Mouse (Mus musculus) spleen, postnatal 10 days (tissue): ENCODE measurements around the gene Rps12.
"Not testable (repeated sequence)": the region's sequence is repeated elsewhere in the genome, so short reads cannot be mapped to it uniquely, and the experiment has no call there.

Experiments
- DNase-seq, 2 experiments: peaks; one replicate each; pipeline ENCODE4 v3.0.0; 2021 to 2022; ENCODE audit warnings: low spot score in 2 of 2

Gene Rps12

DNA sequence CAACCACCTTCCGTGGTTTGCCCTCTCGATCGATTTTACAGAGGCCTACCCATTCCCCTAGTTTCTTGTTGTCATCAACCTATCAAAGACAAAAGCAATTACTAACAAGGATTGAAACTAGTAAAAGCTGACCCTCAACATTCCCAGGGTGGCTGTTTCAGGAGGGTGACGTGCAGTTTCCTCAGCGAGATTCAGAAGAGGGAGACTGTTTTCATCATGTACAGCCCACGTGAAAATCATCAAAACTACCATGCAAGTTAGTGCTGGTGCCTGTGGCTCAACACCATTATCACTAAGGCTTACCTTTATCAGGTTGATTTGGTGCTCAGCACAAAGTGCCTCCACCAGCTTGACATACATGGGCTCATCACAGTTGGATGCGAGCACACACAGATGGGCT is 1.5 kb downstream of the Rps12 start:
- DNase-seq: not testable (repeated sequence)

DNA sequence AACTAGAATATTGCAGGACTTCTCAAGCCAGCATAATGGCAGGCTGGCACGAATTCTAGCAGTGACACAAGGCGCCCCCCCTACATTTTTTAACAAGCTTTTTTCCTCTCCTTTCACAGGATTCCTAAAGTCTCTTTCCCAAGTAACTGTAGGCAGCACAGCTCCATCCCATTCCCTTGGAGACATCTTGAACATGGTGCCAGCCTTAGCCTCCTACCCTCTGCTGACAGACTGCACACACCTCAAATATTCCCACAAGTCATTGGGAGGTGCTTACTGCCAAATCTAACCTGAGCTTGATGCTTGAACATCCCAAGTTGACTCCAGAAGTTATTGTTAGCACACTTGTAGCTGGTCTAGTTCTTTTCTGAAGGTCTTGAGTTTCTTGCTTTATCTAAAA is 3.0 kb downstream of the Rps12 start:
- DNase-seq: no peak

DNA sequence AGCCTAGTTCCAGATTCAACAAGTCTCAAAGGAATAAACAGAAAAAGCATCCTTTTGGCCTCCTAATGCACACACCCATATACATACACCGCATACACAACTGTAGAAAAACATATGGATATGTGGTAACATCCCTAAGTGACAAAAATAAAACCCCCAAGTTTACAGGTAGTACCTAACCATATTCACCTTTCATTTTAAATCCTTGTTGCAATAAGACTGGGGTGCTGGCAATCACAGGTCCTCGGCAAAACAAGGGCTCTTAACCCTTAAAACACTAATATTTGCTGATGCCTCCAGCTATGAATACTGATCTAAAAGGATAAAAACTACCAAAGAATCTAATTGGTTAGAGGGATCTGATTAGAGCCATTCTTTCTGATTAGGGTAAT is 3.6 kb downstream of the Rps12 start:
- no peak for DNase-seq

DNA sequence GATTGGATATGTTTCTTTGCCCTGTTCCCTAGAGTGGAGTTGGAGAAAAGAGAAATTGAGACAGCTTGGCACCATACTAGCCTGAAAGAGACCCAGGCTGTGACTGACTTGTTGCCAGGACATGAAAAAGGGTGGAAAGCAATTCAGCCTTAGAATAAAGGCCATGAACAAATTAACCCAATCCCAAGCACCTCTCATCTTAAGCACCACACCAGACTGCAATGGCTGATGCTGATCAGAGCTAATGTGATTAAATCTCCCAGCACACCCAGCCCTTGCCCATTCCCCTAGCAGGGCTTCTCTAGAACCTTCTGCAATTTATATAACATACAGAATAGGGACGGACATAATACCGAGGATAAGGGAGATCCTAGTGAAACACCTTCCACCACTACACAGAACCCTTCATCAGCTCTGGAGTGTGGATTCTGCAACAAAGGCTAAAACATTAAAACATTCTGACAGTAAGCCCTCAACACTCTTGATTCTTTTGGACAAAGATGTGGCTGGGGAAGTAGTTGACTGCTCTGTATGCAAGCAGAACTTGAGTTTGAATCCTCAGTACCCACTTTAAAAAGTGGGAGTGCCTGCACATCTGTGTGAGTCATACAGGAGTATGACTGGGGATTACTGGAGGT is 4.1 kb downstream of the Rps12 start:
- DNase-seq: no peak

DNA sequence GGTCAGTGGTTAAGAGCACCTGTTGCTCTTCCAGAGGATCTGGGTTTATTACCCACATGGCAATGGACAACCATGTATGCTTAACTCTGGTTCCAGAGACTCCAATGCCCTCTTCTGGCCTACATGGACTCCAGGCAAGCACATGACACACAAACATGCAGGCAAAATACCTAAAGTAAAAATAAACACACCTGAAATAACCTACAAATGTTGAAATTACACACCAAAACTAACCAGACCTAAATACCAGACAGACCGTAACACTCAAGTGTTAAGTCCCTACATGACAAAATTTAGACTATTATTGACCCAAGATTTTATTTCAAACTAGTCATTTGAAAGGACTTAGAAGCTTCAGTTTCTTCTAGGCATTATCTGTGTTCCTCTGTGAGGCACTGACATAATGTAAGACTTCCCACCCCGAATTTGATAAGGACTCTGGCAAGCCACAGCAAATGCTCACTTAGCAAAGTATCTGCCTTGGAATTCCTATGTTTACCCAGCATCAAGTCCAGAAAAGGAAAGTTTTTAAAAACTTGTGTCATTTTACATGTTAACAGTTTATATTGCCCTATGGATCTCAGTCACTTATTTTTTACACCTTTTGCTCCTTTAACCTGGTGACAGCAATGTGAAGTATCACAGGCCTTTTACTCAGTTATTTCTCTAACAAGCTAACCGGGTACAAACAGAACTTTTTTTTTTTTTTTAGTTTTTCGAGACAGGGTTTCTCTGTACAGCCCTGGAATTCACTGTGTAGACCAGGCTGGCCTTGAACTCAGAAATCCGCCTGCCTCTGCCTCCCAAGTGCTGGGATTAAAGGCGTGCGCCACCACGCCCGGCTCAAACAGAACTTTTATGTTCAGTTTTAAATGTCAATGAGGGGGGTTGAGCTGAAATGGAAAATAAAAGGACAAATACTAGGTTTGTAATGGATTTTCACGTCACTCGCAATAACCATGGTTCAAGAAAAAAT is 5.0 kb downstream of the Rps12 start:
- no peak for DNase-seq

DNA sequence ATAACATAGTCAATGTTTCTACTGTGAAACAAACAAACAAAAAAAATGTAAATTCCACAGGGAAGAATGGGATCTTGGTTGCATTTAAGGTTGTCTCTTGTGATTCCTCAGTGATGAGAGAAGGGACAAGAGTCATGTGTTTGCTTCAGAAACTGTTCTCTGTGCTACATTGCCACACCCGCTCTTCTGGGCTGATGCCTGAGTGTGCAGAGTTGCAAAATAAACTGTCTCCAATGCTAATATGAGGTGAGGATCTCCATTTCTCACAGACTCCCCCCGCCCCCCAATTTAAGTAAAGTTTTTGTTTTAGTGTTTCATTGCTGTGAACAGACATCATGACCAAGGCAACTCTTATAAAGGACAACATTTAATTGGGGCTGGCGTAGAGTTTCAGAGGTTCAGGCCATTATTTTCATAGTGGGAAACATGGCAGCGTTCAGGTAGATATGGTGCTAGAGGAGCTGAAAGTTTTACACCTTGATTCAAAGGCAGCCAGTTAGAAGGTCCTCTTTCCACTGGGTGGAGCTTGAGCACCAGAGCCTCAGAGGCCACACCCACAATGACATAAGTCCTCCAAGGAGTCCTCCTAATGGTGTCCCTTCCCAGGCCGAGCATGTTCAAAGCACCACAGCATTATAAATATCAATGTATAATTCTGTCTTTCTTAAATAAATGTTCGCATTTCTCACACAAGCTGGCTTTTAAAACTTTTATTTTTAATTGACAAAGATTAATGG is 6.4 kb downstream of the Rps12 start:
- peak in 1 of 2 experiments; percentile 20 for DNase-seq

DNA sequence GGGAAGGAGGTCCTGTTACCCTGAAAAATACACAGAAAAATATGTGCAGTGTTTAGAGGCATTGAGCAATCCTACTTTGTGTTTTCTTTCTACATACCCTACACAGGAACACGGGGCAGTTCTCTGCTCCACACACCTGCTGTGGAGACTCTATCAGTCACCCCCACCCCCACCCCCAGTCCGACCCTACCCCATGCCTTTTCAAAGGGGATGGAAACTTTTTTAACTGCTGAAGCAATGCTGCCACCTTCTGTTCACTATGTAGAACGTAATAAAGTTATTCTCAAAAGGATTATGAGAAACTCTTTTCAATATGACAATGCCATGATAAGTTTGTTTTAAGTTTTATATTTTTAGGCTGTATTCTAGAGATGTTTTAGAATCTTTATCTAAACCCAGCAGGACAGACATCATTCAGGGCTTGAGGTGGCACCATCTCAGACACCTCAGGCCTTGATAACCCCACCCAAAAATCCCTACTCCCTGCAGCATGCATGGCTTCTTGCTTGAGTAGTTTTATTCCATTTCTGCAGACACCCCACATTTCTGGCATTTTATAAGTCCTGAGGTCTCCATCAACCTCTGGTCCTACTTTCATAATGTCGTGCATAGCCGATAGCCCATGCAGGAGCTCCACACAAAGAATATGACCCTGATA is 9.7 kb downstream of the Rps12 start:
- DNase-seq: no peak

DNA sequence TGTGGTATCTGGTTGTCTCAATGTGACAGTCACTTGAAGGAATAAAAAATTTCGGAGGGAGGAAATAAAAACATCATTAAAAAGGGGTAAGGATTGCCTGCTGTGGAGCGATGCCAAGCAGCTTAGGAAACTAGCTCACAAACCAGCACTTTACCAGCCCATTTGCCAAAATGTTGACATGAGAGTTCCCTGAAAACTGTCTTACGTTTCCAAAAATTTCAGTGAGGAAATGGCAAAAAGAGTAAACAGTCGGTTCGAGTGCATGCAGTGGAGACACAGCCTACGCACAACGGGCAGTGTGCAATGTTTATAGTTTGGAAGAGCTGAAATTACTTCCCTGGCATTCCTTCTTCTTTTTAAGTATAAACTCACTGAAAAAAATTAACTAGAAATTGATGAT is 32.9 kb downstream of the Rps12 start:
- no peak for DNase-seq
